Mouse (Mus musculus) forebrain, embryonic 15.5 days (tissue): ENCODE data around the gene A630076J17Rik. TPM values are rescaled to one million over a fixed set of nuclear protein-coding genes. Genes with fewer than 3 reads are reported as not detected.

Source experiments
- ATAC-seq: fragments of 200-750 bp; cut with Nextera tagmentation; replicated peaks from 2 replicates; pipeline ENCODE4 v1.8.0; 2017; ENCODE audit warnings: mild to moderate bottlenecking, moderate TSS enrichment, moderate library complexity
- H3K27ac ChIP-seq: fragments of 300-500 bp; sonication (generic); replicated peaks from 2 replicates; pipeline ENCODE4 v1.5.1; 2015; ENCODE audit warnings: mild to moderate bottlenecking, inconsistent platforms
- H3K27me3 ChIP-seq: fragments of 300-500 bp; sonication (generic); 2 replicates; pipeline ENCODE4 v1.6.1; 2015; ENCODE audit warnings: inconsistent platforms
- H3K36me3 ChIP-seq: fragments of 300-500 bp; sonication (generic); 2 replicates; pipeline ENCODE4 v1.6.1; 2015; ENCODE audit warnings: mild to moderate bottlenecking, inconsistent platforms
- H3K4me1 ChIP-seq: fragments of 300-500 bp; sonication (generic); 2 replicates; pipeline ENCODE4 v1.6.1; 2015; ENCODE audit warnings: inconsistent platforms
- H3K4me2 ChIP-seq: fragments of 300-500 bp; sonication (generic); replicated peaks from 2 replicates; pipeline ENCODE4 v1.6.1; 2015; ENCODE audit warnings: mild to moderate bottlenecking, inconsistent platforms
- H3K4me3 ChIP-seq: fragments of 300-500 bp; sonication (generic); 2 replicates; pipeline ENCODE4 v1.5.1; 2015; ENCODE audit warnings: mild to moderate bottlenecking, inconsistent platforms
- H3K9ac ChIP-seq: fragments of 300-500 bp; sonication (generic); replicated peaks from 2 replicates; pipeline ENCODE4 v1.6.1; 2015; ENCODE audit warnings: mild to moderate bottlenecking, inconsistent platforms
- H3K9me3 ChIP-seq: fragments of 300-500 bp; sonication (generic); 2 replicates; pipeline ENCODE4 v1.6.1; 2016; ENCODE audit warnings: inconsistent platforms
- WGBS: fragments of 180-500 bp; shearing (Covaris S2); methylation state at CpG from one replicate; pipeline ENCODE4 v1.1.7; 2015; ENCODE audit warnings: mixed read lengths; 5-methylcytosine and 5-hydroxymethylcytosine counted together
- polyA plus RNA-seq: library from polyadenylated mRNA; unstranded; fragments of >200 nt; fragmentation: Nextera tagmentation; extraction: Ambion mirVana; gene quantifications from 2 replicates; pipeline ENCODE4 v1.2.1, GENCODE M21; 2015

Gene A630076J17Rik
- polyA plus RNA-seq, 1 experiment from 2014 or later, result not detected

DNA sequence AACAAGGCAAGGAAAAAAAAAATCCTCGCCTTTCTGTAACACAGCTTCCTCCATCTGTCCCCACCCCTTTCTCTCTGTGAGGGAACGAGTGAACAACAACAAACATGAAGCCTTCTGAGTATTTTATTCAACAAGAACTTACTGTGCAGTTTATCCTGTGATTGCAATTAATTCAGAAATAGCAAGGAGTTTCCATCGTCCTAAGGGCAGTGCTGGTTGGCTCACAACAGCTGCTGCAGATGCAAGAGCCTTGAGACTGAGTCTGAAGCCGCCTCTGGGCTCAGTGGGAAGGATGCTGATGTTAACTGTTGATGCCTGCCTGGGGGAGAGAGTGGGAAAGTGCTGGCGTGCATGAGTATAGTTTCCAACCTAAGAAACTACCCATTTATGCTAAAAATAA lies 27.5 kb downstream of the A630076J17Rik start:
- H3K4me3 ChIP-seq, result no peak overlapping the region

DNA sequence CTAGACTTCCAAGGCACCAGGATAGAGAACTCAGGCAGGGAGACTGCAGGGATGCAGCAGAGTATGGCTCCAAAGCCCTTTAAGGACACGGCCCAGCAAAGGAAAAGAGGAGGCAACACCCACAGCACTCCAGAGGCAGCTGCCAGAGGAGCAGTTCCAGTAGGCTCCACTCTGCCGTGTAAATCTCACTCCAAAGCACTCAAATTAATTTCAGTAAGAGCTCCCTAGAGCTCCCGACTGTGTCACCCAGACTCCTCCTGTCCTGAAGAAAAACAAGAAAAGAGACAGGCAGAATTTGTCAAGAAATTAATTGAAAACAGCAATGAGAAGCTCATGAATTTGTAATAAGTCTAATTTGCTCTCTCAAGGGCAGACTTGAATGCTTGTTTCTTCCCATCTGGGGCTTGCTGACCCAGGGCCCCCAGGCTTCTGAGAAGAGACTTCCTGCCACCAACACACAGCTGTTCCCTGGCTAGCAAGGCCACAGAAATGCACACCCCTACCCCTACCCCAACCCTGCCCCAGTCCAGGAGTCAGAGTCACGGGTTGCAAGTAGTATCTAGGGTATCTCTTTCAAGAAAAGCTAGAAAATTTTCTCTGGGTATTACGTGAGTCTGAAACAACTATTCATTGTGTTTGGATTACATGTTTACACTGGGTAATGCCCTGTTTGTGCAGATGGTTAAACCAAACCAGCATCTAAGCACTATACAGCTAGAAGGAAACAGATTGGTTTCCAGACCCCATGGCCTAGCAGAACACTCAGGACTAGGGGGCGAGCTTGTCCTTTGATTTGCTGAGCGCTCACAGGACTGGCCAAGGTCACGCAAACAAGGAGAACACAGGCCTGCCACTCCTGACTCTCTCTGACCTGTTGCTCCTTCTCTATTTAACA lies 30.8 kb downstream of the A630076J17Rik start:
- no peak overlapping the region for H3K9ac ChIP-seq
- no peaks in the 10 kb centered on the region for H3K27me3 ChIP-seq
- H3K9me3 ChIP-seq, result no peaks in the 10 kb centered on the region
- no peak overlapping the region for H3K4me3 ChIP-seq
- peaks cover 20% of the 10 kb centered on the region for H3K4me1 ChIP-seq
- peak; percentile 77 for ATAC-seq
- H3K27ac ChIP-seq, result peak overlapping the region; percentile 55
- WGBS, result 48% methylated on average over 8 of the region's 8 CpGs
- no peaks in the 10 kb centered on the region for H3K36me3 ChIP-seq
- H3K4me2 ChIP-seq, result no peak overlapping the region

More for the DNA sequence above, 27.5 kb downstream of the A630076J17Rik start:
- Histone ChIP-seq H3K4me2 (no peak overlapping the region), H3K9me3 (no peaks in the 10 kb centered on the region), H3K27ac (peak overlapping the region; percentile 73), H3K9ac (no peak overlapping the region), H3K27me3 (no peaks in the 10 kb centered on the region), H3K36me3 (no peaks in the 10 kb centered on the region), H3K4me1 (peaks cover 20% of the 10 kb centered on the region)
- ATAC-seq, result peak; percentile 30; the same call in 1 of the 2 replicates
- WGBS, result 66% methylated on average over 5 of the region's 5 CpGs

GRCm38 (mm10) chr3:107261851-107262165 lies 31.4 kb downstream of the A630076J17Rik start:
- Histone ChIP-seq H3K27ac (peak overlapping the region; percentile 55), H3K36me3 (no peaks in the 10 kb centered on the region), H3K4me3 (no peak overlapping the region), H3K9me3 (no peaks in the 10 kb centered on the region), H3K4me1 (peaks cover 20% of the 10 kb centered on the region), H3K4me2 (no peak overlapping the region), H3K9ac (no peak overlapping the region), H3K27me3 (no peaks in the 10 kb centered on the region)
- no peak for ATAC-seq
- WGBS, result 26% methylated on average over 7 of the region's 7 CpGs

- H3K4me1 ChIP-seq, result peaks cover under 1% of the 10 kb centered on the region; the same call in 1 of the 2 replicates
- 66% methylated on average over 2 of the region's 2 CpGs for WGBS
- H3K9ac ChIP-seq, result no peak overlapping the region
- no peaks in the 10 kb centered on the region for H3K9me3 ChIP-seq
- H3K4me2 ChIP-seq, result no peak overlapping the region
- no peaks in the 10 kb centered on the region for H3K36me3 ChIP-seq
- H3K27me3 ChIP-seq, result no peaks in the 10 kb centered on the region; the same call in 1 of the 2 replicates
- no peak overlapping the region for H3K27ac ChIP-seq
- no peak overlapping the region for H3K4me3 ChIP-seq
- ATAC-seq, result no peak
Measured at GRCm38 (mm10) chr3:107266814-107267345, 36.5 kb downstream of the A630076J17Rik start.

DNA sequence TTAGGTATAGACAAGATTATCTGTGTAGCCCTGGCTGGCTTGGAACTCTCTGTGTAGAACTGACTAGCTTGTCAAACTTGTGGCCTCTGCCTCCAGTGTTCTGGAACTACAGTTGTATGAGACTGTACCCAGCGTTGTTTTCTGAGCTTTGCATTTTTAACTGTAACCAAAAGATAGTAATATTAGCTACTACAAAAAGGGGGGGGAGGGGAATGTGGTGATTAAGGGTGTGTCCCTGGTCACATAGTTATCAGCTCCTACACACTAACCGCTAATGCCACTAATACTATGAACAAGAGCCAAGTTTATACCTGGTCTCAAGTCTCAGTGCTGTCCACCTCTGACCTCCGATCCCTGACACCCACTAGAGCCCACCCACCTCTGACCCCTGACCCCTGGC lies 42.0 kb downstream of the A630076J17Rik start:
- H3K9me3 ChIP-seq, result no peaks in the 10 kb centered on the region
- H3K4me2 ChIP-seq, result no peak overlapping the region
- H3K4me3 ChIP-seq, result no peak overlapping the region
- 82% methylated on average over 3 of the region's 3 CpGs for WGBS
- H3K9ac ChIP-seq, result no peak overlapping the region
- H3K36me3 ChIP-seq, result no peaks in the 10 kb centered on the region
- no peak for ATAC-seq
- no peak overlapping the region for H3K27ac ChIP-seq
- H3K27me3 ChIP-seq, result no peaks in the 10 kb centered on the region
- H3K4me1 ChIP-seq, result no peaks in the 10 kb centered on the region

DNA sequence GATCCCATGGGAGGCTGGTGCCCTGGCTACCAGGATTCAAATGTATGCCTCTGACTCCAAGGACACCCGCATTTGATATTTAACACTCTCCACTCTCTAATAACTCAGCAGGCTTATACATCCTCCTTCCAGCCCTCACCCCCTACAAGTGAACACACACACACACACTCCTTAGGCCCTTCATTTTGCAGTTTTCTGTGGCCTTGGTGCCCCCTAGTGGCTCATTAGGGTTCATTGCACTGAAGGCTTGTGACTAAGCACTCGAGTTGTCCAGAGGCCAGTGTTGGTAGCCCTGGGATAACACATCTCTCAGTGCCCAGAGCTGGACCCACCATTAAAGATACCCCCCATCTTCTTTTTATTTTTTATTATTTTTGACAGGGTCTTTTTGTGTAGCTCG lies 43.4 kb downstream of the A630076J17Rik start:
- peak; percentile 77 for ATAC-seq
- WGBS, result 11% methylated on average over 3 of the region's 3 CpGs
- Histone ChIP-seq H3K27ac (no peak overlapping the region), H3K4me2 (no peak overlapping the region), H3K9ac (no peak overlapping the region), H3K9me3 (no peaks in the 10 kb centered on the region), H3K4me3 (no peak overlapping the region), H3K36me3 (no peaks in the 10 kb centered on the region), H3K4me1 (peaks cover 5% of the 10 kb centered on the region), H3K27me3 (no peaks in the 10 kb centered on the region)

- Histone ChIP-seq H3K27me3 (no peaks in the 10 kb centered on the region), H3K4me3 (no peak overlapping the region), H3K36me3 (no peaks in the 10 kb centered on the region), H3K9ac (no peak overlapping the region), H3K27ac (no peak overlapping the region), H3K4me1 (peaks cover 16% of the 10 kb centered on the region), H3K9me3 (no peaks in the 10 kb centered on the region), H3K4me2 (no peak overlapping the region)
- WGBS, result 66% methylated on average over 5 of the region's 5 CpGs
- no peak for ATAC-seq
Measured at GRCm38 (mm10) chr3:107275351-107275750, 44.9 kb downstream of the A630076J17Rik start.

DNA sequence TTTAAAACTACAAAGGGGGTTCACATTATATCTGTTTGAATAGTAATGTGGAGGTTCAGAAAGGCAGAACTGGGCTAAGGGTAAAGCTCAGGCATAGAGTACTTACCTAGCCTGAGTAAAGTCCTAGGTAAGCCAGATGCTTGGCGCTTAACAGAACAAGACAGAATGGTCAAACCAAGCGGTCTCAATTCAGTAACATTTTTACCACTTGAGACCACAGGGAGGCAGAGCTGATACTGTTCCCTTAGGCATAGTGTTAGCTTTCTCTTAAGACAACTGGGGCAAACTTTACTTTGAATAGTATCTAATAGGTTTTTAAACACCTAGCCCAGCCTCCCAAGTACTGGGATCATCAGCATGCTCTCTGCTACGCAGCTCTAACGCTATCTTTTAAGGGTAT lies 45.6 kb downstream of the A630076J17Rik start:
- H3K9me3 ChIP-seq, result no peaks in the 10 kb centered on the region
- H3K4me3 ChIP-seq, result no peak overlapping the region
- no peak for ATAC-seq
- no peak overlapping the region for H3K9ac ChIP-seq
- WGBS, result 60% methylated on average over 4 of the region's 4 CpGs
- H3K4me1 ChIP-seq, result peaks cover 19% of the 10 kb centered on the region
- no peak overlapping the region for H3K4me2 ChIP-seq
- no peak overlapping the region for H3K27ac ChIP-seq
- H3K36me3 ChIP-seq, result no peaks in the 10 kb centered on the region
- no peaks in the 10 kb centered on the region for H3K27me3 ChIP-seq

GRCm38 (mm10) chr3:107276626-107277025 lies 46.2 kb downstream of the A630076J17Rik start:
- H3K9ac ChIP-seq, result no peak overlapping the region
- ATAC-seq, result no peak
- H3K36me3 ChIP-seq, result 0 out of 2 replicates have a peak, but pooled peaks cover under 1% of the 10 kb centered on the region
- no peaks in the 10 kb centered on the region for H3K9me3 ChIP-seq
- H3K27me3 ChIP-seq, result no peaks in the 10 kb centered on the region
- WGBS, result 83% methylated on average over 3 of the region's 3 CpGs
- H3K4me2 ChIP-seq, result no peak overlapping the region
- H3K27ac ChIP-seq, result no peak overlapping the region
- no peak overlapping the region for H3K4me3 ChIP-seq
- H3K4me1 ChIP-seq, result peaks cover 19% of the 10 kb centered on the region

DNA sequence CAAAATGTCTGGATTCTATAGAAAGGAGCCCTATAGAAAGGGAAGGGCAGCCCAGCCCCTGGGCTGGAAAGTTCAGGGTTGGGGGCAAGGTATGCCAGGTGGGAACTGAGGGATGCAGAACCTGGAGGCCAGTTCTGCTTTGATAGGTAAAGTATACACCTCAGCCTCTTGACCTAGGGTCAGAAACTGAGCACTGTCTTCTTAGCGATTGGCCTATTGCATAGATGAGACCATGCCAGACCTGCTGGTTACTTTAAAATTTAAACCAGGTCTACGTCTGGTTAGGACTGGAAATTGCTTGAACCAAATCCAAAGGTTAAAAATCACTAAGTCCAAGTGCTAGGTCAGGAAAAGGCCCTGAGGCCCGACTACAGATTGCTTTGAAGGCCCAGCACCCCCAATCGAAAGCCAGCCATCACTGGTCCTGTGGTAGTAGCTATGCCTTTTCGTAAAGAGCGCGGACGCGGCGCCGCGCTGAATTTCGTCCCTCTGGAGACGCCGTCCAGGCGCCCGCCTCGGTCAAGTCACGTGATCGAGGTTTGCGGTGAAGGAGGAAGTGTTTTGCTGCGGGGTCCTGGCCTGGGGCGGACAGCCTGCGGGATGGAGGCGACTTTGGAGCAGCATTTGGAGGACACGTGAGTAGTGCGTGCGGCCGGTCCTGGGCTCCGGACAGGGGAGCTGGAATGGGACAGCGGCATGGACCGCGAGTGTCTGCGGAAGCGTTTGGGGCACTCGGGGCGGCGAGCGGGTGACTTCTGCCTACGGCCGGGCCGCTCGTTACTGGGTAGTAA lies 48.3 kb downstream of the A630076J17Rik start, which contains the start of gene Lamtor5:
TSS of gene Lamtor5 (plus strand) at position 380 of the 791 bp plus-strand sequence.
- Histone ChIP-seq H3K4me2 (peak within 1 kb of the TSS; percentile 62), H3K27me3 (no peaks in the 10 kb centered on the region), H3K4me3 (peak within 1 kb of the TSS; percentile 84), H3K9me3 (no peaks in the 10 kb centered on the region), H3K4me1 (peaks cover 19% of the 10 kb centered on the region), H3K9ac (peak within 1 kb of the TSS; percentile 76), H3K27ac (peak within 1 kb of the TSS; percentile 10), H3K36me3 (peaks cover 18% of the 10 kb centered on the region)
- ATAC-seq, result peak; percentile 92
- 3% methylated on average over 43 of the region's 43 CpGs for WGBS
